Comparison of ENCODE assay signal across 8 mouse cellular contexts in the genomic region with DNA sequence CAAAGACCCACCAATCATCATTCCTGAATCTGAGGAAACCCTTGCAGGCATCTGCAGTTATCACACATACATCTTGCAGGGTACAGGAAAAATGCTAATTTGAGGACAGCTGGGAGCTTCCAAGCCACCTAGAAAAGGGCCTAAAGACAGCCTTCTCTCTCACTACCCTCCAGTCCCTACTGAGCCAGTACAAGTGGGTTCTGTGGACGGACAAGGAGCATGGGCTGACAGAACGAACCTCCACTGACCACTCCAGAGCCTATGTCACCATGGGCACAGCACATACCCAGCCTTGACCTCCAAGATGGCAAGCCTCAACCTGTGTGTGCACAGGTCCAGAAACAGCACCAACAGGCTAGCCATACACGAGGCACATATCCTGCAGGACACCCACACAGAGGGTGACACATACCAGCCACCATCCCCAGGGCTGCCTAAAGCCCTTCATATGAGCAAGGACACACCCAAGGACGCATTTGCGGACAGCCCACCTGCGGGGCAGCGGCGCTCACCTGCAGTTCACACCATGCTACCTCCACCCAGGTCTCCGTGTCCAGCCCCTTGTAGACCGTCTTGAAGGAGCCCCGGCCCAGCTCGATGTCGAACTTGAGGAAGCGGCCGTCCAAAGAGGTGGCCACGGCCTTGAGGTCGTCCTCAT. TPM values are rescaled to one million over a fixed set of nuclear protein-coding genes. Genes with fewer than 3 reads are reported as not detected.
DNase-seq lines count a peak whose midpoint lies in the region; ATAC-seq and TF ChIP-seq lines count a peak whose summit lies in the region.
"Had no signal": no experiment of that assay in that cellular context is flagged by ENCODE, and none has a peak within 500 bp of the region (broad histone marks: within the 10 kb centered on the region; RNA-seq: fewer than 3 reads in every experiment).

No protein-coding gene starts in this region.

- H3K36me3 ChIP-seq in lung, embryonic 15.5 days = no peaks in the 10 kb centered on the region
- no peaks in the 10 kb centered on the region for H3K36me3 ChIP-seq in forebrain, embryonic 16.5 days (ENCODE audit: control insufficient read depth, insufficient read depth)
- no peaks in the 10 kb centered on the region for H3K36me3 ChIP-seq in limb, embryonic 14.5 days (ENCODE audit: control insufficient read depth, insufficient read depth, low read length)
- H3K36me3 ChIP-seq in stomach, embryonic 15.5 days = no peaks in the 10 kb centered on the region

- H3K4me2 ChIP-seq in lung, embryonic 15.5 days = peak overlapping the region; percentile 96
- peak overlapping the region; percentile 96 for H3K4me2 ChIP-seq in forebrain, embryonic 16.5 days (ENCODE audit: low read length)
- peak overlapping the region; percentile 99 for H3K4me2 ChIP-seq in limb, embryonic 14.5 days (replicated peaks; ENCODE audit: low read depth, low read length, severe bottlenecking)
- peak overlapping the region; percentile 93 for H3K4me2 ChIP-seq in stomach, embryonic 15.5 days

- no peak for TF ChIP-seq POLR2A in lung, adult 2 months (IDR thresholded peaks at IDR 0.05; ENCODE audit: borderline replicate concordance, extremely low read depth, low read depth, low read length)
- TF ChIP-seq POLR2A in limb, embryonic 14.5 days (IDR thresholded peaks at IDR 0.05; ENCODE audit: borderline replicate concordance, extremely low read depth, insufficient read depth, insufficient read length) = no peak

- DNase-seq in lung, adult 2 months = no peak
- no peak for DNase-seq in limb, embryonic 14.5 days (ENCODE audit: low spot score)
- no peak for DNase-seq in testis, postnatal 14 days (ENCODE audit: low spot score)
- DNase-seq: adrenal gland, adult 8-10 months had no signal

- H3K4me1 ChIP-seq in lung, embryonic 15.5 days = peaks cover 20% of the 10 kb centered on the region; the same call in 1 of the 2 replicates
- H3K4me1 ChIP-seq in lung, adult 2 months (ENCODE audit: control insufficient read depth, insufficient read depth, low read length) = 0 out of 2 replicates have a peak, but pooled peaks cover 2% of the 10 kb centered on the region
- peaks cover 41% of the 10 kb centered on the region for H3K4me1 ChIP-seq in forebrain, embryonic 16.5 days (replicated peaks; ENCODE audit: control insufficient read depth, insufficient read depth, low read length)
- peaks cover 16% of the 10 kb centered on the region for H3K4me1 ChIP-seq in limb, embryonic 14.5 days (ENCODE audit: control insufficient read depth, insufficient read depth, low read length)
- H3K4me1 ChIP-seq in stomach, embryonic 15.5 days = peaks cover 28% of the 10 kb centered on the region

- no peak overlapping the region for H3K27ac ChIP-seq in lung, embryonic 15.5 days
- no peak overlapping the region for H3K27ac ChIP-seq in forebrain, embryonic 16.5 days (ENCODE audit: low read length)
- no peak overlapping the region for H3K27ac ChIP-seq in limb, embryonic 14.5 days (replicated peaks; ENCODE audit: low read depth, low read length)
- H3K27ac ChIP-seq in stomach, embryonic 15.5 days = no peak overlapping the region

- peak overlapping the region; percentile 62 for H3K4me3 ChIP-seq in lung, embryonic 15.5 days
- H3K4me3 ChIP-seq in lung, adult 2 months (replicated peaks; ENCODE audit: extremely low read depth, low read depth, low read length) = no peak overlapping the region
- peak overlapping the region; percentile 85 for H3K4me3 ChIP-seq in forebrain, embryonic 16.5 days (replicated peaks; ENCODE audit: low read length)
- peak overlapping the region; percentile 68 for H3K4me3 ChIP-seq in limb, embryonic 14.5 days (replicated peaks; ENCODE audit: low read length)
- peak overlapping the region; percentile 73 for H3K4me3 ChIP-seq in stomach, embryonic 15.5 days (replicated peaks)

- TF ChIP-seq CTCF in lung, adult 2 months (IDR thresholded peaks at IDR 0.05; ENCODE audit: insufficient read depth, low read length) = no peak

- H3K27me3 ChIP-seq in lung, embryonic 15.5 days = peaks cover 65% of the 10 kb centered on the region
- H3K27me3 ChIP-seq in forebrain, embryonic 16.5 days (replicated peaks; ENCODE audit: control insufficient read depth, insufficient read depth, low read length) = no peaks in the 10 kb centered on the region
- H3K27me3 ChIP-seq in limb, embryonic 14.5 days (ENCODE audit: control insufficient read depth, insufficient read depth, low read length) = peaks cover 42% of the 10 kb centered on the region
- peaks cover 35% of the 10 kb centered on the region for H3K27me3 ChIP-seq in stomach, embryonic 15.5 days (replicated peaks)

- no peak for ATAC-seq in lung, embryonic 15.5 days (ENCODE audit: borderline replicate concordance, extremely low read depth, low FRiP score, low TSS enrichment)
- no peak for ATAC-seq in forebrain, embryonic 16.5 days
- no peak for ATAC-seq in limb, embryonic 14.5 days (ENCODE audit: low FRiP score, low read depth)
- ATAC-seq in stomach, embryonic 15.5 days (ENCODE audit: insufficient read depth, low FRiP score, low read depth) = no peak
- no peak for ATAC-seq in activated CD4-positive, CD25-positive, alpha-beta regulatory T cell, adult 4 months

- no peaks in the 10 kb centered on the region for H3K9me3 ChIP-seq in lung, embryonic 15.5 days
- H3K9me3 ChIP-seq in forebrain, embryonic 16.5 days (ENCODE audit: control insufficient read depth, low read length) = no peaks in the 10 kb centered on the region
- H3K9me3 ChIP-seq in limb, embryonic 14.5 days (ENCODE audit: control insufficient read depth, low read length) = no peaks in the 10 kb centered on the region
- no peaks in the 10 kb centered on the region for H3K9me3 ChIP-seq in stomach, embryonic 15.5 days

- 17% methylated on average over 17 of the region's 17 CpGs for WGBS in lung, embryonic 15.5 days
- WGBS in lung, adult 2 months = 32% methylated on average over 17 of the region's 17 CpGs
- 24% methylated on average over 17 of the region's 17 CpGs for WGBS in forebrain, embryonic 16.5 days
- WGBS in limb, embryonic 14.5 days = 27% methylated on average over 17 of the region's 17 CpGs
- WGBS in stomach, embryonic 15.5 days = 32% methylated on average over 17 of the region's 17 CpGs

- no peak overlapping the region for H3K9ac ChIP-seq in lung, embryonic 15.5 days
- peak overlapping the region; percentile 86 for H3K9ac ChIP-seq in forebrain, embryonic 16.5 days (replicated peaks; ENCODE audit: low read depth, low read length)
- peak overlapping the region; percentile 64 for H3K9ac ChIP-seq in limb, embryonic 14.5 days (ENCODE audit: low read depth, low read length, severe bottlenecking)
- no peak overlapping the region for H3K9ac ChIP-seq in stomach, embryonic 15.5 days

RNA-seq across cellular contexts. Expression of a gene that starts 1.6 kb away (rescaled TPM):
- polyA plus RNA-seq in lung, embryonic 15.5 days (2015; fragmentation: Nextera tagmentation; extraction: Ambion mirVana) = 0.81 and 1.3 TPM in 2 replicates
- 1.5 and 4.2 TPM in 2 replicates for polyA plus RNA-seq in lung, adult 2 months (2012; rRNA removed)
- polyA plus RNA-seq in forebrain, embryonic 16.5 days (2015; fragmentation: Nextera tagmentation; extraction: Ambion mirVana) = 16.0 and 21.3 TPM in 2 replicates
- polyA plus RNA-seq in limb, embryonic 14.5 days (2012; rRNA removed) = 7.8 and 11.4 TPM in 2 replicates
- 3.0 and 3.2 TPM in 2 replicates for polyA plus RNA-seq in limb, embryonic 14.5 days (2014; fragmentation: Nextera tagmentation; extraction: Ambion mirVana)
- polyA plus RNA-seq in stomach, embryonic 15.5 days (2015; fragmentation: Nextera tagmentation; extraction: Ambion mirVana) = 3.3 and 3.8 TPM in 2 replicates
- not detected for polyA plus RNA-seq in activated CD4-positive, CD25-positive, alpha-beta regulatory T cell, adult 4 months (2017; shearing (Covaris generic))

RNA-seq across cellular contexts. Expression of a gene that starts 41.1 kb away (rescaled TPM):
- 44.5 and 45.1 TPM in 2 replicates for polyA plus RNA-seq in lung, embryonic 15.5 days (2015; fragmentation: Nextera tagmentation; extraction: Ambion mirVana)
- polyA plus RNA-seq in lung, adult 2 months (2012; rRNA removed) = 161 and 222 TPM in 2 replicates
- 21.3 and 23.1 TPM in 2 replicates for polyA plus RNA-seq in forebrain, embryonic 16.5 days (2015; fragmentation: Nextera tagmentation; extraction: Ambion mirVana)
- 67.4 and 81.1 TPM in 2 replicates for polyA plus RNA-seq in limb, embryonic 14.5 days (2012; rRNA removed)
- polyA plus RNA-seq in limb, embryonic 14.5 days (2014; fragmentation: Nextera tagmentation; extraction: Ambion mirVana) = 60.2 and 61.5 TPM in 2 replicates
- polyA plus RNA-seq in stomach, embryonic 15.5 days (2015; fragmentation: Nextera tagmentation; extraction: Ambion mirVana) = 52.5 and 54.3 TPM in 2 replicates
- 10 to 100 TPM; 30.1 to 36.9 TPM for polyA plus RNA-seq in activated CD4-positive, CD25-positive, alpha-beta regulatory T cell, adult 4 months (2017; shearing (Covaris generic))

Comparison
In these comparisons a context has a peak if more than half of its experiments do, and no peak if none do; other contexts are left out.
1. H3K9ac ChIP-seq: peak in forebrain, embryonic 16.5 days (single experiment) and limb, embryonic 14.5 days (single experiment); none in lung, embryonic 15.5 days (single experiment) and stomach, embryonic 15.5 days (single experiment).
2. Peak in every context shown above with its lines, with median percentiles within 50 percentile points of each other: H3K4me2 ChIP-seq.